Mouse (Mus musculus) hindlimb bud, embryonic 11.5 days (tissue): ENCODE measurements around the gene Dhrs4.

Experiments used
- DNase-seq: peaks from one replicate; pipeline ENCODE4 v3.0.0-alpha.2; 2012; ENCODE audit warnings: low read depth, low spot score; ENCODE audit errors: extremely low spot score

Gene Dhrs4

GRCm38 (mm10) chr14:55484430-55485085 is 6.0 kb downstream of the Dhrs4 start:
- DNase-seq, result no peak

GRCm38 (mm10) chr14:55486836-55487235 is 8.3 kb downstream of the Dhrs4 start:
- DNase-seq, result no peak

- no peak for DNase-seq
Measured at GRCm38 (mm10) chr14:55490361-55491201, 12.0 kb downstream of the Dhrs4 start, which contains the start of gene Carmil3. Gene Carmil3, plus strand, starts transcription at chr14:55490651.

DNA sequence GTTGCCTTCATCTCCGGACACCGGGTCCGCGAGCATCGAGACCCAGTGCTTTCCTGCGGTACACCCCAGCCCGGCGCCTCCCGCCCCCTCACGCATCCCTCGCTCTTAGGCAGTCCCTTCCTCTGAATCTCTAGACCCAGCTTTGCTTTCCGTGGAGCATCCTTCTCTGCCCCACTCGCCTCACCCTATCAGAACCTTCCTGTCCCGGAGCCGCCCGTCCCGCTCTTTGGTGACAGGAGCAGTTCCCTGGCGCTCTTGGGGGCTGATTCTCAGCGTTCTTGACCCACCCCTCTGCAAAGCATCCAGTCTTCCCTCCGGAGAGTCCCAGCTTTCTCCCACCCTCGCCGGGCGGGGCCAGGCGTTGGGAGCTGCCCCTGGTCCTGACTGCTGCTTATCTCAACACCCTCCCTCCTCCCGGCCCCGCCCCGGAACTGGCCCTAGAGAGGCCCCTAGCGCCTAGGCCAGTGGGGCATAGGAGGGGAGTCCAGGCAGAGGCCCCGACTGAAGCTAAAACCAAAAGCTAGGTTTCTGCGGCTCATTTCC is 12.8 kb downstream of the Dhrs4 start:
- no peak for DNase-seq

DNA sequence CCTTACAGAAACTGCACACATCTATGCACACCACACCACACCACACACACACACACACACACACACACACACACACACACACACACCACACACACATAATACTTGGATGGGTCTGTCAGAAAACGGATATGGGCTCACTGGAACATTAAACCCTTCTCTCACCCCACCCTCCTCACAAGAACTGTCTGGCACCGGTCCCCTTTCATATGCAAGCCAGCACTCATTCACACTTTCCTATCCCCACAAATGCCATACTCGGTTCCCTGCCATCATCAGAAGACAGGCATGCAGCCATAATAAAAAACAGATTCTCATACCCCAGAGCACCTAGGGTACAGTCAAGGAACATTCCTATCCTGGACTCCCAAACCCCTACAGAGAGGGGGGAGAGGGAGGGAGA is 13.5 kb downstream of the Dhrs4 start:
- DNase-seq, result no peak

- no peak for DNase-seq
Measured at GRCm38 (mm10) chr14:55495509-55496240, 17.1 kb downstream of the Dhrs4 start.

DNA sequence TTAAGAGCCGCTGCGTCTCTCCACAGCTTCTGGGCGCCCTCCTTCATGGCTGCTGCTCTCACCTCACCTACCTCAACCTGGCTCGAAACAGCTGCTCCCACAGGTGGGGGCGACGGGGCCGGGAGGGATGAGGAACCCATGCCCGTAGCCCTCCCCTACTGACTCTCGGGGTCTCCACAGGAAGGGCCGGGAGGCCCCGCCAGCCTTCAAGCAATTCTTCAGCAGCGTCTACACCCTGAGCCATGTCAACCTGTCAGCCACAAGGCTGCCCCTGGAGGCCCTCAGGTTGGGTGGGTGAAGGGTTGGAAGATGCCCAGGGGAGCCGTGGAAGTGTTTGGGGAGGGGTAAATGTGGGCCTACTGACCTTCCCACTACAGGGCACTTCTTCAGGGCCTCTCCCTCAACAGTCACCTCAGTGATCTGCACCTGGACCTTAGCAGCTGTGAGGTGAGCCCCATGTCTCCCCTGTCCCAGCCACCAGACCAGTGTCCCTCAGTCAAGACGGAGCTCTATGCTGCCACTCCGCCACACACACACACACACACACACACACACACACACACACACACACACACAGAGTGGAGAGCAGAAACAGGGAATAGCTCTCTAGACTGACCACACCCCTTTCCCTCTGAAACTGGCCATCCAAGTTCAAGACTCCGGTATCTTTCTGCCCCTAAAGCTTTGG is 18.3 kb downstream of the Dhrs4 start:
- DNase-seq, result no peak

DNA sequence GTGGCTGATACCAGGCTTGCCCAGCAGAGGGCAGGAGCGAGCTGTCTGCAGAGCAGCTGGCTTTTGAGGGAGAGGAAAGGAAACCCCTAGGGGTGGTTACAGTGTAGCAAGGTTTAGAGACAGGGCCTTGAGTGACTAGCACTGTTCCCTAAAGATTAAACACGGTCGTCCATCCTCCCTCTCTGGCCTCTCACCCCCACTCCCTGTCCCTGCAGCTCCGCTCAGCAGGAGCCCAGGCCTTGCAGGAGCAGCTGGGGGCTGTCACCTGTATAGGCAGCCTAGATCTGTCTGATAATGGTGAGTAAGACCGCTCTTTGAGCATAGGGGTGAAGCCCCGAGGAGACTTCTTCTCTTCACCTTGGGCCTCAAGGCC is 18.9 kb downstream of the Dhrs4 start:
- DNase-seq, result peak; percentile 78

DNA sequence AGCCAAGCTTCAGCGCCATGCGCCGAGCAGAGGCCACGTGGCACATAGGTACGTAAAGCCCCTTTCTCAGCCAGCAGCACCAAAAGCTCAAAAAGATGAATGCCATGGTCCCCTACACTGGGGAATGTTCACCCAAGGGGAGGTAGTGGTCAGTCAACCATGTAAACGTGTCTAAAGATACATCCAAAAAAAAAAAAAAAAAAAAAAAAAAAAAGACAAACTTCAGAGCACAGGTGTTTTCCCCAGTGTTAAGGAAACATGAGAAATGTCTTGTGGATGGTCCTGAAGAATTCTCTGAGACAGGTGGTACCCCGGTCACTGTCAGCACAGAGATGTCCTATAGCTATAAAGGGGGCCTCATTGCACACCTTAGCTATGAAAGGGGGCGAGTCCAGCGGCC is 27.1 kb downstream of the Dhrs4 start:
- no peak for DNase-seq

DNA sequence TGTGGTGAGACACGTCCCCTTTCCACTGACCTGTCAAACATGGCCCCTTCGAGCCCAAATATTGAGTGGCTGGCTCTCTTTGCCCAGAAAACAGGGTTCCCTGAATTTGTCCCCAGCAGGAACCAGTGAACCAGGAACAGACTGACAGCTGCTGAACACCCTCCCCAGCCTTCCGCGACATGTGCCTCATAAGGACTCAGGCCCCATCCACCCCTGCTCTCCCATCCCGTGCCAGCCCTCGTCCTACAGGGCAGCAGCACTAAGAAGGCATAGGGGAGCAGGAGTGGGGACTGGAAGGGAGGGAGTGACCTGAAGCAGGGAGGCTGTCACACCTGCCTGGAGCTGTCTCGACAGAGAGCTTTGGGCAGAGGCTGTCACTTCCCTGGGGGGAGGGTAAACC is 29.2 kb downstream of the Dhrs4 start:
- no peak for DNase-seq

DNA sequence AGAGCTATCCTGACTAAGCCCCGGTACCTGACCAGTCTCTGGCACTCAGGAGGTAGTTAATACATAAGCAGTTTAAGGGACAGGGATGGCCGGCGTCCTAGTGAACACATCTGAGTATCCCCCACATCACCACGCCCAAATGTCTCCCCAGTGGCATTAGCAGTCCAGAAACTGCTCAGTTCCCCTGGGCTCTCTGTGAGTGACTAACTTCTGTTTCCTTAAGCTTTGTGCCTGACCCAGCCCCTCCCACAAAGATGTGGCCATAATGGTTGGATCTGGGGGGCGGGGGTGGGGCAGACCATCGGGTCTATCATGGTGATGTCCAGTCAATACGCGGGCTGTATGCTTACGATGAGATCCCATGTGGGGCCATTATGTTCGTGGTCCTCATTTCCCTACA is 31.0 kb downstream of the Dhrs4 start:
- no peak for DNase-seq

DNA sequence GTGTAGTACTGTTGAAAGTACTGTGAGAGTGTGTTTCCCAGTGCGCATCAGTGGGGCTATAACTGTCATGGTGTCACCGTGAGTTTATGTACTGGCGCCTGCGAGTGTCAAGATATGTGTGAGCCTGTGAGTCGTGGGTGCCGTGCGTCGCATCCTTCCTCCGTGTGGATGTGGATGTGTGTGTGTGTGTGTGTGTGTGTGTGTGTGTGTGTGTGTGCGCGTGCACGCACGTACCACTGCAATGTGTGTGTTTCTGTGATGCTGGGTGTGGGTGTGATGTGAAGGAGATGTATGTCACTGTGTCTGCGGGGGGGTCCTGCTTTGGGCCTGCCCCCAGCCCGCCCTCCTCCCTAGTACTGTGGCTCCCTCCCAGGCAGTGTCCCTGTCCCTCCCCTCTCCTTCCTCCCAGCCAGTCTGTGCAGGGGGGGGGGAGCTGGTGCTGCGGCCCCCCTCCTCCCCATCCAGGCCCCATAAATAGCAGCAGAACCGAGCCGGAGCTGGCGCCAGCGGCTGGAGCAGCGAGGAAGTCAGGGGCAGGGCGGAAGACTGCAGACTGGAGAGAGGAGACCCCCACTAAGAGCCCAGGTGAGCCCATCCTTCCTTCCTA is 31.7 kb downstream of the Dhrs4 start, which contains the start of gene Cpne6:
Gene Cpne6, plus strand, starts transcription at position 321 of the 607 bp plus-strand sequence.
- DNase-seq, result no peak

GRCm38 (mm10) chr14:55511037-55511436 is 32.5 kb downstream of the Dhrs4 start:
- DNase-seq, result no peak

GRCm38 (mm10) chr14:55513927-55514326 is 35.4 kb downstream of the Dhrs4 start:
- no peak for DNase-seq

- DNase-seq, result no peak
Measured at GRCm38 (mm10) chr14:55515846-55516245, 37.3 kb downstream of the Dhrs4 start.

DNA sequence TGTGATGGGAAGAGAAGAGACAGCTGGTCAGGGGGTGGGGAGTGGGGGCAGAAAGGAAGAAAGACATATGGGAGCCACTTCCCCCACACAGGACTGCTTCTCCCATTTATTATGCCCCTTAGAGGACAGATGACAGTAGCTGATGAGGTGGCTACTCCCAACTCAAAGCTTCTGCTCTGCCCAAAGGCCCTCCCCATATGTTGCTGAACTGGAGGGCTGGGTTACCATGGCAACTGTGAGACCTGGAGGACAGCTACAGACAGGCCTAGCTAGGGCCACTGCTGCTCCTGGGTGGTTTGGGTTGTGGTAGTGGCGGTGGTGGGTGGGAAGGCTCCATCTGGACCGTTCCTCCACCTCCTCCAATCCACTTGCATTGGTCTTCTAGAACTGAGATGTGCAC is 40.3 kb downstream of the Dhrs4 start:
- DNase-seq, result no peak

GRCm38 (mm10) chr14:55519604-55520003 is 41.0 kb downstream of the Dhrs4 start:
- DNase-seq, result no peak

DNA sequence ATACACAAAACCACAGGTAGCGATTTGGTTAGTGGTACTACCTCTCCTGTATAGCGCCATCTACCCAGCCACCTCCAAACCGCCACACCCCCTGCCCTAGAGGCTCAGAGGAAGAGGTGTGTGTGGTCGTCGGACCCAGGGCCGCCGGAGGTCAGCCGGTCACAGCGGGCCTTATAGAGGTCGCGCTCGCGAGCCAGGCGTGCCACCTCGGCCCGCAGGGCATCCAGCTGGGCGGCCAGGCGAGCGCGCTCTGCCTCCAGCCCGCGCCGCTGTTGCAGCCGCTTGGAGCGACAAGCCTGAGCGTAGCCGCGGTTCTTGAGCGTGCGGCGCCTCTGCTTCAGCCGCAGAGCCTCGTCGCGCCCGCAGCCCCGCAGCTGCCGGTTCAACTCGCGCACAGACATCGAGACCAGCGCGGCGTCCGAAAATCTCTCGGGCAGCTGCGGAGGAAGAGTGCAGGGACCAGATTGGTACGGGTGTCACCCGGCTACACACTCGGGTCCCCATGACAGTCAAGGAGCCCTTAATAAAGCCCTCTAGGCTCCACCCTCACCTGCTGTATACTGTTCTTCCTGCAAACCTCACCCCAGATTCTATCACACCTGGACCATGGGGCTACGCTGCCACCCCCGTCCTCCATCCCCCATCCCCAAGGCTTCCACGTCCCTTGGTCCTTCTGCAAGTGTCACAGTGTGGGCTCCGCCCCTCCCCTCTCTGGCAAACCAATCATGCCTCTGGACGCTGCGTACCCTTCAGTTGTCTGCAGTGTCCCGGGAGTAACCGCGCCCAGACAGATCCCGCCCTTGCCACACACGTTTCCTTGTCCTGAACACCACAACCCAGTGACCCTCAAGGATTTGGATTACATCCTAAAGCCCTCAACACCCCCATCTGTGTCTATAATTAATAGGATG is 42.1 kb downstream of the Dhrs4 start:
- DNase-seq, result no peak

GRCm38 (mm10) chr14:55524062-55524461 is 45.5 kb downstream of the Dhrs4 start:
- no peak for DNase-seq
